Mouse (Mus musculus) spleen, adult 2 months (tissue): Measurements from ENCODE around the gene Ppp1r9b. TPM values are rescaled to one million over a fixed set of nuclear protein-coding genes. Genes with fewer than 3 reads are reported as not detected.

Experiments
- DNase-seq, 2 experiments: peaks; one replicate each; pipeline versions ENCODE4 v3.0.0 to v3.0.0-alpha.2; 2012 to 2021; ENCODE audit warnings: low spot score in 2 of 2, low read depth in 1 of 2
- H3K27ac ChIP-seq: fragments of 200-500 bp; 2 replicates; pipeline ENCODE4 v1.5.1; 2012; ENCODE audit warnings: low read length, inconsistent platforms; ENCODE audit not compliant: insufficient read depth
- H3K27me3 ChIP-seq: fragments of 200-500 bp; 2 replicates; pipeline ENCODE4 v1.6.1; 2012; ENCODE audit warnings: mild to moderate bottlenecking, moderate library complexity, low read length, inconsistent platforms; ENCODE audit not compliant: control insufficient read depth, insufficient read depth
- H3K36me3 ChIP-seq: fragments of 200-500 bp; 2 replicates; pipeline ENCODE4 v1.6.1; 2012; ENCODE audit warnings: mild to moderate bottlenecking, low read length, inconsistent platforms; ENCODE audit not compliant: control insufficient read depth, insufficient read depth
- H3K4me1 ChIP-seq: fragments of 200-500 bp; 2 replicates; pipeline ENCODE4 v1.6.1; 2011; ENCODE audit warnings: inconsistent platforms; ENCODE audit not compliant: control insufficient read depth, insufficient read depth, insufficient read length
- H3K4me3 ChIP-seq: fragments of 200-500 bp; 2 replicates; pipeline ENCODE4 v1.5.1; 2011; ENCODE audit warnings: mild to moderate bottlenecking, inconsistent platforms; ENCODE audit not compliant: insufficient read depth, insufficient read length; ENCODE audit errors: extremely low read depth
- CTCF ChIP-seq: fragments of 200-500 bp; IDR thresholded peaks from 2 replicates; pipeline ENCODE4 v1.5.1; 2011; ENCODE audit warnings: mild to moderate bottlenecking, inconsistent platforms; ENCODE audit not compliant: insufficient read depth, insufficient read length, insufficient replicate concordance; ENCODE audit errors: extremely low read depth
- POLR2A ChIP-seq: fragments of 200-500 bp; IDR thresholded peaks from 2 replicates; pipeline ENCODE4 v1.6.1; 2011; ENCODE audit warnings: low read depth, low read length, inconsistent platforms
- WGBS: fragments of 180-500 bp; shearing (Covaris S2); methylation state at CpG from one replicate; pipeline ENCODE4 v1.1.7; 2018; 5-methylcytosine and 5-hydroxymethylcytosine counted together
- polyA plus RNA-seq: library from polyadenylated mRNA; depleted of rRNA; stranded (reverse); fragments of >200 nt; gene quantifications from 2 replicates; pipeline ENCODE4 v1.2.3, GENCODE M21; 2012

Ppp1r9b gene
- polyA plus RNA-seq, 1 experiment: 51.9 TPM

DNA sequence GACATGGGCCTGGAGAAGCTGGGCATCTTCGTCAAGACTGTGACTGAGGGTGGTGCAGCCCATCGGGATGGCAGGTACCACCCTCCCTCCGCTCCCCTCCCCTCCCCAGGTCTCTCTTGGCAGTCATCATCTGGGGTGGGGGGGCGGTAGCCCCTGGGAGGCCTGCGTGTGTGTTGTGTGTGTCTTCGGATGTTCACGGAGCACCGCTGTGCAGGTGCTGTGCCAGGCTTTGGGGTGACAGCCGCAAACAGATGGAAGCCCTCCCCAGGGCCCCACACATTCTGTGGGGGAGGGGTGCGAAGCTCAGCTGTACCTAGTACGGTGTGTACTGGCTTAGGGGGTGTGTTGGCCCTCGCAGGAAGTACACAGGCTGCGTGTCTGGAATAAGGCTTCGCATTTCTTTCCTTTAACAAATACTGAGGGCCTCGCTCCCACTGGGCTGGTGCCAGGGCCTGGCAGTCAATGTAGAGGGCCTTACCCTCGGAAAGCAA is 7.3 kb downstream of the Ppp1r9b start:
- Histone ChIP-seq H3K36me3 (peaks cover 19% of the 10 kb centered on the region), H3K27ac (peak overlapping the region; percentile 39), H3K27me3 (no peaks in the 10 kb centered on the region), H3K4me3 (peak overlapping the region; percentile 7; the same call in 1 of the 2 replicates), H3K4me1 (peaks cover 41% of the 10 kb centered on the region; the same call in 1 of the 2 replicates)
- peak in 1 of 2 experiments; percentile 47 for DNase-seq
- 23% methylated on average over 16 of the region's 16 CpGs for WGBS
- TF ChIP-seq CTCF: no peak
- no peak for TF ChIP-seq POLR2A

DNA sequence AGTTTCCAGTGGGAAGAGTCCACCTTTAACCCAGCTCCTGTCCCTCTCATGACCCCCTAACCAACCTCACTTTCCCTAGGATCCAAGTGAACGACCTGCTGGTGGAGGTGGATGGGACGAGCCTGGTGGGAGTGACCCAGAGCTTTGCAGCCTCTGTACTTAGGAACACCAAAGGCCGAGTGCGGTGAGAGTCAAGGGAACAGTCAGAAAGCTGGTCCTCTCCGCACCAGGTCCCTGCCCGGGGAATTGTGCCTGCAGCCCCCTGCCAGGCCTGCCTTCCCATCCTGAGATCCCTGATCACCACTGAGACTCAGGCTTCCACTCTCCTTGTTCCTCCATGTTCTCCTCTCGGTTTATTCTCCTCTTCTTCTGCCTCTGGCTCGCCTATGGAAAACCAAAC is 9.3 kb downstream of the Ppp1r9b start:
- peak overlapping the region; percentile 61 for H3K27ac ChIP-seq
- H3K4me1 ChIP-seq: peaks cover 27% of the 10 kb centered on the region; the same call in 1 of the 2 replicates
- peaks cover 22% of the 10 kb centered on the region for H3K36me3 ChIP-seq
- H3K27me3 ChIP-seq: no peaks in the 10 kb centered on the region
- DNase-seq: no peak
- 63% methylated on average over 8 of the region's 8 CpGs for WGBS
- TF ChIP-seq CTCF (no peak), POLR2A (no peak)
- no peak overlapping the region for H3K4me3 ChIP-seq

DNA sequence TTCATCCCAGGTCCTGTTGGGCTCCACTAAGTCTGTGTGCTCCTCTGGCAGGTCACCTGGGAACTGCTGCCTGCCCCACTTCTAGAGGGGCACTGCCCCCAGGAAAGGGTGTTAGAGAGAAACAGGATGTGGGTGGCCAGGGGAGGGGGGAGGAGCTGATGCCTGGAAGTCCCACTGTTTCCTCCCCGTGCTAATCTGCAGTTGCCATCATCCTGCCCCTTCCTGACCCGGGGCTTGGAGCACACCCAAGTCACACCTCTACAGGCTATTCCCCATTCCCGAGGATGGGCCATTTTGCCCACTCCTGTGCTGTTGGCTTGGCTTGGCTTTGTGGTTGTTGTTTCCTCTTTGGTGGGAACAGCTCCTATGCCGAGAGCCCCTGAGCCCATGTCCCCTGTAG is 9.7 kb downstream of the Ppp1r9b start:
- H3K4me1 ChIP-seq: peaks cover 25% of the 10 kb centered on the region; the same call in 1 of the 2 replicates
- WGBS: 1% methylated on average over 4 of the region's 4 CpGs
- peak in 1 of 2 experiments; percentile 54 for DNase-seq
- peaks cover 26% of the 10 kb centered on the region for H3K36me3 ChIP-seq
- TF ChIP-seq CTCF (no peak), POLR2A (no peak)
- no peak overlapping the region; the same call in 1 of the 2 replicates for H3K4me3 ChIP-seq
- H3K27ac ChIP-seq: peak overlapping the region; percentile 61
- H3K27me3 ChIP-seq: no peaks in the 10 kb centered on the region

DNA sequence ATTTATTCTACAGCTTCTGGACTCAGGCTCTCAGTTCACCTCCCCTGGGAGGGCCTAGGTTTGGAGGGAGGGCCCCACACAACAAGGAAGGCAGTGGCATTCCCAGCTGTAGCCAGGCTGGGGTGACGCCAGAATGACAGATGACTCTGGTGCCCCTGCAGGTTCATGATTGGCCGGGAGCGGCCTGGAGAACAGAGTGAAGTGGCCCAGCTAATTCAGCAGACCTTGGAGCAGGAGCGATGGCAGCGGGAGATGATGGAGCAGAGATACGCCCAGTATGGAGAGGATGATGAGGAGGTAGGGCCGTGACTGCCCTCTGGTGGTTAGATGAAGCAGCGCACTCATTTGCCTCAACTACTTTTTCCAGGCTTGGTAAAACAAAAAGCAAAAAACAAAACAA is 10.2 kb downstream of the Ppp1r9b start:
- H3K4me3 ChIP-seq: no peak overlapping the region
- no peaks in the 10 kb centered on the region for H3K27me3 ChIP-seq
- peak in 1 of 2 experiments; percentile 55 for DNase-seq
- WGBS: 5% methylated on average over 8 of the region's 8 CpGs
- peak; percentile 77; the same call in 1 of the 2 replicates for TF ChIP-seq CTCF
- no peak for TF ChIP-seq POLR2A
- peak overlapping the region; percentile 40; the same call in 1 of the 2 replicates for H3K27ac ChIP-seq
- H3K4me1 ChIP-seq: peaks cover 25% of the 10 kb centered on the region; the same call in 1 of the 2 replicates
- peaks cover 27% of the 10 kb centered on the region for H3K36me3 ChIP-seq

DNA sequence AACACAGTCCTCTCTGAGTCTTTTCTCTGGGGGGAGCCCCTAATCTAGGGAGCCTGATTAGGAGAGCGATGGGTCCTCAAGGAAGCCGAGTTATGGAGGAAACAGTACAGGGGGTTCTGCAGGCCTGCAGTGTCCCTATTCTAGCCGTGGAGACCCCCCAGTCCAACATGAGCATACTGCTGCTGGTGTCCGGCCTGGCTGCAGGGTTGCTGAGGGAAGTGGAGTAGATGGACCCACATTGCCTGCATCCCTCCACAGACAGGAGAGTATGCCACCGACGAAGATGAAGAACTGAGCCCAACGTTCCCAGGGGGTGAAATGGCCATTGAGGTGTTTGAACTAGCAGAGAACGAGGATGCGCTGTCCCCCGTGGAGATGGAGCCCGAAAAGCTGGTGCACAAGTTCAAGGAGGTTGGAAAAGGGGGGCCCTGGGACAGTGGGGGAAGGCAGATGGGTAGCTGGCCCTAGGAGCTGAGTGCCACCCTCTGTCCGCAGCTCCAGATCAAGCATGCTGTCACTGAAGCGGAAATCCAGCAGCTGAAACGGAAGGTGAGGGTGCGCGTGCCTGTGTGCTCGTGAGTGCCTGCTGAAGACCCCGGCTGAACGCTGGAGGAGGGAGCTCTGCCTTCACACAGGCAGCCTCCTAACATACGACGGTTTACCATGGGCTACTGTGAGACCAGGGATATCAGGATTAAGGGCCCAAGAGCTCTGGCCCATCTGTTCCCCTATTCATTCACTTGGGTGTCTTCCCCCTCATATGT is 10.9 kb downstream of the Ppp1r9b start:
- Histone ChIP-seq H3K36me3 (peaks cover 26% of the 10 kb centered on the region), H3K4me3 (no peak overlapping the region), H3K4me1 (peaks cover 26% of the 10 kb centered on the region; the same call in 1 of the 2 replicates), H3K27ac (no peak overlapping the region), H3K27me3 (no peaks in the 10 kb centered on the region)
- WGBS: 84% methylated on average over 21 of the region's 21 CpGs
- no peak for TF ChIP-seq POLR2A
- no peak for TF ChIP-seq CTCF
- no peak for DNase-seq

DNA sequence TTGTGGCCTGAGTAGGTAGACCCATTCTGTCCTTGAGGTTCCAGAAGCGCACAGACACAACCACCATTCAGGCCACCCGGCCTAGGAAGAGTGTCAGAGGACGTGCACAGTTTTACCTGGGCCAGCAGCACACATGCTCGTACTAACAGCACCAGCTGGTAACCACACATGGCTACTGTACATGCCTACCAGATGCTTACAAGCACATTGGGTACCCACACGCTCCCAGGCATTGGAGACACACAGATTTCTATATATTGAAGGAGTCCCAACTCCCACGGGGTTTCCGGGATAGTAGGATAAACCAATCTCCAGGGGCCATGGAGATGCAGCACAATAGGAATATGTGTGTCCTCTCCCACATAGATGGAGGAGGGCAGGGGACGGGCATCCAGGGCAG is 11.9 kb downstream of the Ppp1r9b start:
- no peak overlapping the region for H3K4me3 ChIP-seq
- H3K27me3 ChIP-seq: no peaks in the 10 kb centered on the region
- TF ChIP-seq CTCF: no peak
- TF ChIP-seq POLR2A: no peak
- H3K4me1 ChIP-seq: peaks cover 26% of the 10 kb centered on the region; the same call in 1 of the 2 replicates
- H3K27ac ChIP-seq: no peak overlapping the region
- DNase-seq: no peak
- peaks cover 24% of the 10 kb centered on the region for H3K36me3 ChIP-seq
- WGBS: 96% methylated on average over 8 of the region's 8 CpGs
